20 mouse cellular contexts compared by ENCODE assay signal in genomic region chr4:155034202-155034601, GRCm38 (mm10). TPM values are rescaled to one million over a fixed set of nuclear protein-coding genes. Genes with fewer than 3 reads are reported as not detected.
DNase-seq lines count a peak whose midpoint lies in the region; ATAC-seq and TF ChIP-seq lines count a peak whose summit lies in the region.
"Had no signal": no experiment of that assay in that cellular context is flagged by ENCODE, and none has a peak within 500 bp of the region (broad histone marks: within the 10 kb centered on the region; RNA-seq: fewer than 3 reads in every experiment).

No protein-coding gene starts in this region.

- DNase-seq in forebrain, embryonic 10.5 days (ENCODE audit: extremely low spot score, low spot score): no peak
- no peak for DNase-seq in midbrain, embryonic 10.5 days (ENCODE audit: low spot score)
- DNase-seq in midbrain, embryonic 14.5 days: no peak
- no peak for DNase-seq in heart, adult 2 months
- DNase-seq: adrenal gland, adult 2 months; adrenal gland, postnatal 25 days; cerebellum, adult 9-11 months; embryo, embryonic 11 days; gastrocnemius, postnatal 36 days; heart, postnatal 10 days; heart, postnatal 4 days had no signal

- no peak for TF ChIP-seq POLR2A in olfactory bulb, adult 2 months (IDR thresholded peaks at IDR 0.05; ENCODE audit: insufficient read depth, low read depth, low read length)
- TF ChIP-seq POLR2A in heart, adult 2 months (IDR thresholded peaks at IDR 0.05; ENCODE audit: insufficient read depth, low read depth, low read length): no peak

- 27% methylated on average over 7 of the region's 7 CpGs for WGBS in forebrain, embryonic 10.5 days
- 25% methylated on average over 7 of the region's 7 CpGs for WGBS in forebrain, embryonic 12.5 days
- WGBS in hindbrain, embryonic 16.5 days: 28% methylated on average over 7 of the region's 7 CpGs
- WGBS in hindbrain, embryonic 12.5 days: 19% methylated on average over 7 of the region's 7 CpGs
- WGBS in midbrain, embryonic 10.5 days: 25% methylated on average over 7 of the region's 7 CpGs
- 20% methylated on average over 7 of the region's 7 CpGs for WGBS in midbrain, embryonic 14.5 days
- WGBS in olfactory bulb, adult 2 months: 36% methylated on average over 7 of the region's 7 CpGs
- 27% methylated on average over 7 of the region's 7 CpGs for WGBS in heart, adult 2 months

- H3K9me3 ChIP-seq in forebrain, embryonic 10.5 days: no peaks in the 10 kb centered on the region
- H3K9me3 ChIP-seq in forebrain, embryonic 12.5 days: no peaks in the 10 kb centered on the region
- H3K9me3 ChIP-seq in hindbrain, embryonic 16.5 days (ENCODE audit: control insufficient read depth, low read length): no peaks in the 10 kb centered on the region
- no peaks in the 10 kb centered on the region for H3K9me3 ChIP-seq in hindbrain, embryonic 12.5 days (replicated peaks)
- no peaks in the 10 kb centered on the region for H3K9me3 ChIP-seq in midbrain, embryonic 10.5 days (replicated peaks)
- no peaks in the 10 kb centered on the region for H3K9me3 ChIP-seq in midbrain, embryonic 14.5 days (ENCODE audit: control insufficient read depth, low read length)
- H3K9me3 ChIP-seq: embryonic facial prominence, embryonic 15.5 days; heart, embryonic 10.5 days had no signal

- intact Hi-C loops in heart, adult 2 months (cut with DNase I): no loop called here

- H3K79me2 ChIP-seq in heart, adult 2 months (replicated peaks; ENCODE audit: control insufficient read depth, insufficient read depth, low read length): no peaks in the 10 kb centered on the region

- no peak for TF ChIP-seq EP300 in heart, adult 2 months (IDR thresholded peaks at IDR 0.05; ENCODE audit: insufficient read depth, low read depth, low read length)

- TF ChIP-seq CTCF in olfactory bulb, adult 2 months (IDR thresholded peaks at IDR 0.05; ENCODE audit: insufficient read depth, low read depth, low read length): no peak
- no peak for TF ChIP-seq CTCF in heart, adult 2 months (IDR thresholded peaks at IDR 0.05)

- no peak overlapping the region for H3K9ac ChIP-seq in forebrain, embryonic 12.5 days
- no peak overlapping the region for H3K9ac ChIP-seq in hindbrain, embryonic 16.5 days (ENCODE audit: low read depth, low read length)
- H3K9ac ChIP-seq in hindbrain, embryonic 12.5 days: no peak overlapping the region
- no peak overlapping the region for H3K9ac ChIP-seq in midbrain, embryonic 14.5 days (replicated peaks; ENCODE audit: low read length)
- no peak overlapping the region for H3K9ac ChIP-seq in heart, adult 2 months (ENCODE audit: low read depth, low read length)
- H3K9ac ChIP-seq: embryonic facial prominence, embryonic 15.5 days had no signal

- ATAC-seq in forebrain, embryonic 12.5 days (ENCODE audit: low FRiP score): no peak
- 0 out of 2 replicates have a peak, but pooled peaks have one; percentile 9 for ATAC-seq in hindbrain, embryonic 16.5 days
- ATAC-seq in hindbrain, embryonic 12.5 days (ENCODE audit: low FRiP score): no peak
- no peak for ATAC-seq in midbrain, embryonic 14.5 days (ENCODE audit: low FRiP score, low TSS enrichment)
- ATAC-seq: intestine, embryonic 16.5 days had no signal

- no peaks in the 10 kb centered on the region for H3K36me3 ChIP-seq in forebrain, embryonic 10.5 days (replicated peaks)
- H3K36me3 ChIP-seq in forebrain, embryonic 12.5 days (replicated peaks): no peaks in the 10 kb centered on the region
- no peaks in the 10 kb centered on the region for H3K36me3 ChIP-seq in hindbrain, embryonic 16.5 days (ENCODE audit: control insufficient read depth, insufficient read depth, low read length)
- no peaks in the 10 kb centered on the region for H3K36me3 ChIP-seq in hindbrain, embryonic 12.5 days
- no peaks in the 10 kb centered on the region for H3K36me3 ChIP-seq in midbrain, embryonic 10.5 days
- no peaks in the 10 kb centered on the region for H3K36me3 ChIP-seq in midbrain, embryonic 14.5 days (ENCODE audit: control insufficient read depth, insufficient read depth, low read length)
- H3K36me3 ChIP-seq in heart, adult 2 months (ENCODE audit: control insufficient read depth, insufficient read depth, low read length): no peaks in the 10 kb centered on the region
- H3K36me3 ChIP-seq: embryonic facial prominence, embryonic 15.5 days; heart, embryonic 10.5 days had no signal

- H3K4me1 ChIP-seq in forebrain, embryonic 10.5 days: peaks cover 49% of the 10 kb centered on the region
- H3K4me1 ChIP-seq in forebrain, embryonic 12.5 days: peaks cover 30% of the 10 kb centered on the region
- peaks cover 10% of the 10 kb centered on the region for H3K4me1 ChIP-seq in hindbrain, embryonic 16.5 days (ENCODE audit: control insufficient read depth, insufficient read depth, low read depth, low read length)
- H3K4me1 ChIP-seq in hindbrain, embryonic 12.5 days: peaks cover 43% of the 10 kb centered on the region
- peaks cover 54% of the 10 kb centered on the region for H3K4me1 ChIP-seq in midbrain, embryonic 10.5 days
- peaks cover 21% of the 10 kb centered on the region for H3K4me1 ChIP-seq in midbrain, embryonic 14.5 days (ENCODE audit: control insufficient read depth, insufficient read depth, low read length)
- peaks cover 79% of the 10 kb centered on the region for H3K4me1 ChIP-seq in olfactory bulb, adult 2 months (ENCODE audit: control insufficient read depth, insufficient read depth, low read length)
- no peaks in the 10 kb centered on the region for H3K4me1 ChIP-seq in heart, adult 2 months (ENCODE audit: control insufficient read depth, insufficient read depth, low read length)

- H3K4me2 ChIP-seq in forebrain, embryonic 12.5 days: no peak overlapping the region
- H3K4me2 ChIP-seq in hindbrain, embryonic 16.5 days (ENCODE audit: low read length): no peak overlapping the region
- no peak overlapping the region for H3K4me2 ChIP-seq in hindbrain, embryonic 12.5 days (replicated peaks)
- no peak overlapping the region for H3K4me2 ChIP-seq in midbrain, embryonic 14.5 days (ENCODE audit: low read length)
- H3K4me2 ChIP-seq: embryonic facial prominence, embryonic 15.5 days had no signal

- 0 out of 2 replicates have a peak overlapping the region, but pooled peaks have one; percentile 9 for H3K27ac ChIP-seq in forebrain, embryonic 10.5 days
- no peak overlapping the region for H3K27ac ChIP-seq in forebrain, embryonic 12.5 days
- no peak overlapping the region; the same call in 1 of the 2 replicates for H3K27ac ChIP-seq in hindbrain, embryonic 16.5 days (ENCODE audit: low read depth, low read length)
- H3K27ac ChIP-seq in hindbrain, embryonic 12.5 days: no peak overlapping the region
- peak overlapping the region; percentile 29; the same call in 1 of the 2 replicates for H3K27ac ChIP-seq in midbrain, embryonic 10.5 days (replicated peaks)
- H3K27ac ChIP-seq in midbrain, embryonic 14.5 days (replicated peaks; ENCODE audit: low read depth, low read length): no peak overlapping the region
- peak overlapping the region; percentile 60 for H3K27ac ChIP-seq in olfactory bulb, adult 2 months (ENCODE audit: insufficient read depth, low read depth, low read length)
- H3K27ac ChIP-seq in heart, adult 2 months: no peak overlapping the region
- H3K27ac ChIP-seq: embryonic facial prominence, embryonic 15.5 days had no signal

- H3K27me3 ChIP-seq in forebrain, embryonic 10.5 days (ENCODE audit: poor library complexity, severe bottlenecking): peaks cover 89% of the 10 kb centered on the region
- H3K27me3 ChIP-seq in forebrain, embryonic 12.5 days: peaks cover 67% of the 10 kb centered on the region
- H3K27me3 ChIP-seq in hindbrain, embryonic 16.5 days (replicated peaks; ENCODE audit: control insufficient read depth, insufficient read depth, low read length): peaks cover 3% of the 10 kb centered on the region; the same call in 1 of the 2 replicates
- H3K27me3 ChIP-seq in hindbrain, embryonic 12.5 days: peaks cover 34% of the 10 kb centered on the region
- H3K27me3 ChIP-seq in midbrain, embryonic 10.5 days (ENCODE audit: low read depth, poor library complexity, severe bottlenecking): peaks cover 89% of the 10 kb centered on the region
- no peaks in the 10 kb centered on the region; the same call in 1 of the 2 replicates for H3K27me3 ChIP-seq in midbrain, embryonic 14.5 days (ENCODE audit: control insufficient read depth, insufficient read depth, low read length)
- no peaks in the 10 kb centered on the region for H3K27me3 ChIP-seq in heart, adult 2 months (ENCODE audit: control insufficient read depth, insufficient read depth, low read length)

- H3K4me3 ChIP-seq in forebrain, embryonic 10.5 days: no peak overlapping the region
- H3K4me3 ChIP-seq in forebrain, embryonic 12.5 days (replicated peaks): no peak overlapping the region
- no peak overlapping the region for H3K4me3 ChIP-seq in hindbrain, embryonic 16.5 days (ENCODE audit: low read length)
- no peak overlapping the region for H3K4me3 ChIP-seq in hindbrain, embryonic 12.5 days
- no peak overlapping the region for H3K4me3 ChIP-seq in midbrain, embryonic 10.5 days
- no peak overlapping the region for H3K4me3 ChIP-seq in midbrain, embryonic 14.5 days (replicated peaks; ENCODE audit: low read depth, low read length)
- H3K4me3 ChIP-seq in olfactory bulb, adult 2 months (ENCODE audit: insufficient read depth, low read depth, low read length): no peak overlapping the region
- H3K4me3 ChIP-seq in heart, adult 2 months: no peak overlapping the region
- H3K4me3 ChIP-seq: embryonic facial prominence, embryonic 15.5 days; erythroblast, embryonic 14.5 days; heart, embryonic 10.5 days had no signal

RNA-seq across cellular contexts. Expression of gene Plch2, which starts 22.4 kb away (rescaled TPM):
- 0.43 and 0.64 TPM in 2 replicates for polyA plus RNA-seq in forebrain, embryonic 10.5 days (2016; fragmentation: Nextera tagmentation; extraction: Ambion mirVana)
- polyA plus RNA-seq in forebrain, embryonic 12.5 days (2016; fragmentation: Nextera tagmentation; extraction: Ambion mirVana): 4.2 and 5.3 TPM in 2 replicates
- 17.0 and 19.5 TPM in 2 replicates for polyA plus RNA-seq in hindbrain, embryonic 16.5 days (2015; fragmentation: Nextera tagmentation; extraction: Ambion mirVana)
- polyA plus RNA-seq in hindbrain, embryonic 12.5 days (2016; fragmentation: Nextera tagmentation; extraction: Ambion mirVana): 5.0 and 5.5 TPM in 2 replicates
- 0.57 and 0.72 TPM in 2 replicates for polyA plus RNA-seq in midbrain, embryonic 10.5 days (2016; fragmentation: Nextera tagmentation; extraction: Ambion mirVana)
- polyA plus RNA-seq in midbrain, embryonic 14.5 days (2014; fragmentation: Nextera tagmentation; extraction: Ambion mirVana): 12.1 and 13.0 TPM in 2 replicates
- polyA plus RNA-seq in olfactory bulb, adult 2 months (2012; ENCODE audit: insufficient read depth, insufficient read length, low replicate concordance, missing spikeins): not detected in 2 replicates
- total RNA-seq in heart, adult 2 months (2021): not detected
- polyA plus RNA-seq in heart, adult 2 months (2012; rRNA removed): 0.06 and 1.1 TPM in 2 replicates
- total RNA-seq: common myeloid progenitor, adult 5-6 weeks; heart, postnatal 10 days; heart, postnatal 4 days had no signal
- polyA plus RNA-seq: erythroblast, embryonic 14.5 days had no signal

RNA-seq across cellular contexts. Expression of gene Pex10, which starts 32.6 kb away (rescaled TPM):
- polyA plus RNA-seq in forebrain, embryonic 10.5 days (2016; fragmentation: Nextera tagmentation; extraction: Ambion mirVana): 22.2 TPM in 2 replicates
- 17.2 and 19.3 TPM in 2 replicates for polyA plus RNA-seq in forebrain, embryonic 12.5 days (2016; fragmentation: Nextera tagmentation; extraction: Ambion mirVana)
- polyA plus RNA-seq in hindbrain, embryonic 16.5 days (2015; fragmentation: Nextera tagmentation; extraction: Ambion mirVana): 20.6 and 21.1 TPM in 2 replicates
- polyA plus RNA-seq in hindbrain, embryonic 12.5 days (2016; fragmentation: Nextera tagmentation; extraction: Ambion mirVana): 18.0 and 18.4 TPM in 2 replicates
- 21.0 and 21.1 TPM in 2 replicates for polyA plus RNA-seq in midbrain, embryonic 10.5 days (2016; fragmentation: Nextera tagmentation; extraction: Ambion mirVana)
- 6.0 and 10.0 TPM in 2 replicates for polyA plus RNA-seq in midbrain, embryonic 14.5 days (2014; fragmentation: Nextera tagmentation; extraction: Ambion mirVana)
- not detected in 2 replicates for polyA plus RNA-seq in olfactory bulb, adult 2 months (2012; ENCODE audit: insufficient read depth, insufficient read length, low replicate concordance, missing spikeins)
- total RNA-seq in heart, adult 2 months (2021): 10 to 100 TPM; 18.4 to 19.4 TPM
- polyA plus RNA-seq in heart, adult 2 months (2012; rRNA removed): 26.5 and 26.7 TPM in 2 replicates

RNA-seq across cellular contexts. Expression of gene Rer1, which starts 52.0 kb away (rescaled TPM):
- 133 and 137 TPM in 2 replicates for polyA plus RNA-seq in forebrain, embryonic 10.5 days (2016; fragmentation: Nextera tagmentation; extraction: Ambion mirVana)
- 128 and 129 TPM in 2 replicates for polyA plus RNA-seq in forebrain, embryonic 12.5 days (2016; fragmentation: Nextera tagmentation; extraction: Ambion mirVana)
- 125 and 131 TPM in 2 replicates for polyA plus RNA-seq in hindbrain, embryonic 16.5 days (2015; fragmentation: Nextera tagmentation; extraction: Ambion mirVana)
- polyA plus RNA-seq in hindbrain, embryonic 12.5 days (2016; fragmentation: Nextera tagmentation; extraction: Ambion mirVana): 130 and 137 TPM in 2 replicates
- polyA plus RNA-seq in midbrain, embryonic 10.5 days (2016; fragmentation: Nextera tagmentation; extraction: Ambion mirVana): 137 and 147 TPM in 2 replicates
- polyA plus RNA-seq in midbrain, embryonic 14.5 days (2014; fragmentation: Nextera tagmentation; extraction: Ambion mirVana): 139 and 148 TPM in 2 replicates
- not detected in 2 replicates for polyA plus RNA-seq in olfactory bulb, adult 2 months (2012; ENCODE audit: insufficient read depth, insufficient read length, low replicate concordance, missing spikeins)
- total RNA-seq in heart, adult 2 months (2021): 10 to 100 TPM; 67.6 to 74.7 TPM
- 54.7 and 102 TPM in 2 replicates for polyA plus RNA-seq in heart, adult 2 months (2012; rRNA removed)

RNA-seq across cellular contexts. Expression of gene Morn1, which starts 52.2 kb away (rescaled TPM):
- 4.5 and 6.8 TPM in 2 replicates for polyA plus RNA-seq in forebrain, embryonic 10.5 days (2016; fragmentation: Nextera tagmentation; extraction: Ambion mirVana)
- 6.9 and 7.0 TPM in 2 replicates for polyA plus RNA-seq in forebrain, embryonic 12.5 days (2016; fragmentation: Nextera tagmentation; extraction: Ambion mirVana)
- 7.5 and 9.5 TPM in 2 replicates for polyA plus RNA-seq in hindbrain, embryonic 16.5 days (2015; fragmentation: Nextera tagmentation; extraction: Ambion mirVana)
- 7.7 and 8.0 TPM in 2 replicates for polyA plus RNA-seq in hindbrain, embryonic 12.5 days (2016; fragmentation: Nextera tagmentation; extraction: Ambion mirVana)
- 5.1 and 6.2 TPM in 2 replicates for polyA plus RNA-seq in midbrain, embryonic 10.5 days (2016; fragmentation: Nextera tagmentation; extraction: Ambion mirVana)
- polyA plus RNA-seq in midbrain, embryonic 14.5 days (2014; fragmentation: Nextera tagmentation; extraction: Ambion mirVana): 6.0 and 6.4 TPM in 2 replicates
- polyA plus RNA-seq in olfactory bulb, adult 2 months (2012; ENCODE audit: insufficient read depth, insufficient read length, low replicate concordance, missing spikeins): not detected in 2 replicates
- 1 to 10 TPM; 1.1 to 1.3 TPM for total RNA-seq in heart, adult 2 months (2021)
- 2.5 and 2.6 TPM in 2 replicates for polyA plus RNA-seq in heart, adult 2 months (2012; rRNA removed)

Comparison
In these comparisons a context has a peak if more than half of its experiments do, and no peak if none do; other contexts are left out.
1. H3K27ac ChIP-seq: peak in forebrain, embryonic 10.5 days (single experiment), midbrain, embryonic 10.5 days (single experiment) and olfactory bulb, adult 2 months (single experiment); none in forebrain, embryonic 12.5 days (single experiment), hindbrain, embryonic 16.5 days (single experiment), hindbrain, embryonic 12.5 days (single experiment), midbrain, embryonic 14.5 days (single experiment) and heart, adult 2 months (single experiment).